In the genomic region with DNA sequence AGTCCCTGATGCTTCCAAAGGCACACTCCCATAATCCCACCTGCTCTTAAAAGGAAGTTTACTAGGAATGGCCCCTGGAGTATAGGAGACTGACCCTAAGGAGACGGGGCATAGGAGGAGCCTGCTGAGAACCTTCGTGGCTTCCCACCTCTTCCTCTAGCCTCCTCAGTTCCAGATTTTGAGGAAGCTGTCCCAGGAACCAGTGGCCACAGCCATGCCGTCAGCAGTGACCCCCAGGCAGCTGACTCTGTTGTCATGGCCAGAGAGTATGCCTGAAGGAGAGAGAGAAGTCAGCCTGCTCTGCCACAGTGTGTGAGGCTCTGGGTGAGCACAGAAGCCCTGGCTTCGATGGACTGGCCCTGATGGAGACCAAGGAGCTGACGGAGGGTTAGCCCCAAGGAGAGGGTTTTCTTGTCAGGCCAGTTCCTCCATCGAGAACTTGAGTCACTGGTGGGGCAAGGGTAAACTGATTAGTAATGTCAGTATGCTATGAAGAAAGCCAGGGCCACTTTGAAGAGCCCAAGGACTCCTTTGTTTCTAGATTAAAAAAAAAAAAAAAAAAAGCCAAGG, we compare ENCODE assay signal across 23 mouse cellular contexts. TPM values are rescaled to one million over a fixed set of nuclear protein-coding genes. Genes with fewer than 3 reads are reported as not detected.
DNase-seq lines count a peak whose midpoint lies in the region; ATAC-seq and TF ChIP-seq lines count a peak whose summit lies in the region.
"Had no signal": no experiment of that assay in that cellular context is flagged by ENCODE, and none has a peak within 500 bp of the region (broad histone marks: within the 10 kb centered on the region; RNA-seq: fewer than 3 reads in every experiment).

No protein-coding gene starts in this region.

- H3K4me2 ChIP-seq in stomach, postnatal 0 days (replicated peaks; ENCODE audit: low read depth) = no peak overlapping the region
- H3K4me2 ChIP-seq: embryonic facial prominence, embryonic 12.5 days; heart, embryonic 12.5 days; liver, embryonic 11.5 days had no signal

- peaks cover 36% of the 10 kb centered on the region for H3K36me3 ChIP-seq in heart, embryonic 10.5 days
- H3K36me3 ChIP-seq in stomach, postnatal 0 days (ENCODE audit: control insufficient read depth, insufficient read depth, low read length) = no peaks in the 10 kb centered on the region

- H3K4me1 ChIP-seq in heart, embryonic 10.5 days = peaks cover 51% of the 10 kb centered on the region
- 0 out of 2 replicates have a peak, but pooled peaks cover 2% of the 10 kb centered on the region for H3K4me1 ChIP-seq in stomach, postnatal 0 days (replicated peaks; ENCODE audit: control insufficient read depth, insufficient read depth)

- no peak for TF ChIP-seq CTCF in stomach, postnatal 0 days (IDR thresholded peaks at IDR 0.05; ENCODE audit: low read depth)

- no peak for TF ChIP-seq EP300 in stomach, postnatal 0 days (optimal IDR thresholded peaks at IDR 0.05)

- H3K9me3 ChIP-seq in heart, embryonic 10.5 days = no peaks in the 10 kb centered on the region
- no peaks in the 10 kb centered on the region for H3K9me3 ChIP-seq in stomach, postnatal 0 days (ENCODE audit: control insufficient read depth, low read length)
- H3K9me3 ChIP-seq: embryonic facial prominence, embryonic 12.5 days; heart, embryonic 12.5 days had no signal

- peaks cover 5% of the 10 kb centered on the region for H3K27me3 ChIP-seq in heart, embryonic 10.5 days (ENCODE audit: insufficient read depth, poor library complexity, severe bottlenecking)
- no peaks in the 10 kb centered on the region for H3K27me3 ChIP-seq in stomach, postnatal 0 days (ENCODE audit: control insufficient read depth, insufficient read depth, low read length)
- H3K27me3 ChIP-seq: embryonic facial prominence, embryonic 12.5 days; heart, embryonic 12.5 days had no signal

- WGBS in heart, embryonic 10.5 days = 82% methylated on average over 6 of the region's 6 CpGs
- WGBS in stomach, postnatal 0 days = 64% methylated on average over 6 of the region's 6 CpGs

- no peak for ATAC-seq in stomach, postnatal 0 days (ENCODE audit: low FRiP score, low TSS enrichment)
- ATAC-seq: forebrain, embryonic 14.5 days; midbrain, embryonic 16.5 days had no signal

- no peak overlapping the region; the same call in 1 of the 2 replicates for H3K9ac ChIP-seq in stomach, postnatal 0 days (ENCODE audit: low read length)
- H3K9ac ChIP-seq: embryonic facial prominence, embryonic 12.5 days had no signal

- no peak overlapping the region for H3K4me3 ChIP-seq in heart, embryonic 10.5 days
- H3K4me3 ChIP-seq in stomach, postnatal 0 days (ENCODE audit: low read depth, low read length) = no peak overlapping the region
- H3K4me3 ChIP-seq: embryonic facial prominence, embryonic 12.5 days; erythroblast, embryonic 14.5 days; heart, embryonic 12.5 days had no signal

- no peak for DNase-seq in heart, embryonic 10.5 days (ENCODE audit: low spot score)
- DNase-seq in heart, postnatal 36 days = no peak
- peak; percentile 38 for DNase-seq in lung, postnatal 36 days
- no peak for DNase-seq in lung, postnatal 4 days
- peak; percentile 39 to 49 for DNase-seq in urinary bladder, postnatal 36 days (ENCODE audit: low spot score in 2 of 2)
- no peak for DNase-seq in urinary bladder, postnatal 10 days (ENCODE audit: low spot score)
- peak; percentile 50 for DNase-seq in stomach, postnatal 0 days (ENCODE audit: low spot score)
- DNase-seq in spleen, adult 18-20 months = no peak
- DNase-seq: cerebellum, adult 9-11 months; heart, postnatal 14 days; kidney, adult 9 months; kidney, postnatal 25 days; lung, adult 2 months; retina, postnatal 1 day; right cerebral cortex, postnatal 4 days; thymus, postnatal 4 days had no signal

- H3K27ac ChIP-seq in heart, embryonic 10.5 days = peak overlapping the region; percentile 24; the same call in 1 of the 2 replicates
- H3K27ac ChIP-seq in stomach, postnatal 0 days (replicated peaks) = peak overlapping the region; percentile 73
- H3K27ac ChIP-seq: embryonic facial prominence, embryonic 12.5 days had no signal

- intact Hi-C loops in heart, postnatal 36 days (cut with DNase I) = no loop called here

RNA-seq across cellular contexts. Expression of gene Cdca3, which starts 5.2 kb away (rescaled TPM):
- polyA plus RNA-seq in heart, embryonic 10.5 days (2016; fragmentation: Nextera tagmentation; extraction: Ambion mirVana) = 150 and 179 TPM in 2 replicates
- total RNA-seq in heart, postnatal 36 days (2021) = under 1 TPM; 0.49 to 0.83 TPM
- 43.3 and 52.8 TPM in 2 replicates for polyA plus RNA-seq in stomach, postnatal 0 days (2015; fragmentation: Nextera tagmentation; extraction: Ambion mirVana)

RNA-seq across cellular contexts. Expression of gene Usp5, which starts 5.3 kb away (rescaled TPM):
- polyA plus RNA-seq in heart, embryonic 10.5 days (2016; fragmentation: Nextera tagmentation; extraction: Ambion mirVana) = 145 and 151 TPM in 2 replicates
- 10 to 100 TPM; 74.0 to 85.5 TPM for total RNA-seq in heart, postnatal 36 days (2021)
- polyA plus RNA-seq in stomach, postnatal 0 days (2015; fragmentation: Nextera tagmentation; extraction: Ambion mirVana) = 60.3 and 61.8 TPM in 2 replicates

RNA-seq across cellular contexts. Expression of gene Gnb3, which starts 5.5 kb away (rescaled TPM):
- polyA plus RNA-seq in heart, embryonic 10.5 days (2016; fragmentation: Nextera tagmentation; extraction: Ambion mirVana) = 2.4 and 5.2 TPM in 2 replicates
- 1 to 10 TPM; 5.1 to 5.9 TPM for total RNA-seq in heart, postnatal 36 days (2021)
- 0.53 and 0.98 TPM in 2 replicates for polyA plus RNA-seq in stomach, postnatal 0 days (2015; fragmentation: Nextera tagmentation; extraction: Ambion mirVana)
- polyA plus RNA-seq: C2C12; erythroblast, embryonic 14.5 days had no signal

RNA-seq across cellular contexts. Expression of gene Tpi1, which starts 20.5 kb away (rescaled TPM):
- 1,456 and 1,625 TPM in 2 replicates for polyA plus RNA-seq in heart, embryonic 10.5 days (2016; fragmentation: Nextera tagmentation; extraction: Ambion mirVana)
- 100 to 1,000 TPM; 830 to 887 TPM for total RNA-seq in heart, postnatal 36 days (2021)
- 463 and 465 TPM in 2 replicates for polyA plus RNA-seq in stomach, postnatal 0 days (2015; fragmentation: Nextera tagmentation; extraction: Ambion mirVana)

RNA-seq across cellular contexts. Expression of gene P3h3, which starts 23.0 kb away (rescaled TPM):
- 10.7 and 13.4 TPM in 2 replicates for polyA plus RNA-seq in heart, embryonic 10.5 days (2016; fragmentation: Nextera tagmentation; extraction: Ambion mirVana)
- total RNA-seq in heart, postnatal 36 days (2021) = 10 to 100 TPM; 10.7 to 11.6 TPM
- polyA plus RNA-seq in stomach, postnatal 0 days (2015; fragmentation: Nextera tagmentation; extraction: Ambion mirVana) = 9.7 and 10.7 TPM in 2 replicates
- polyA plus RNA-seq: erythroblast, embryonic 14.5 days had no signal

Comparison
In these comparisons a context has a peak if more than half of its experiments do, and no peak if none do; other contexts are left out.
1. DNase-seq: peak in lung, postnatal 36 days (single experiment), urinary bladder, postnatal 36 days (2 of 2) and stomach, postnatal 0 days (single experiment); none in heart, embryonic 10.5 days (single experiment), heart, postnatal 36 days (0 of 2), lung, postnatal 4 days (0 of 2), urinary bladder, postnatal 10 days (single experiment) and spleen, adult 18-20 months (0 of 2).